Comparison of ENCODE assay signal across 27 mouse cellular contexts in genomic region chr8:85074617-85075016, GRCm38 (mm10). TPM values are rescaled to one million over a fixed set of nuclear protein-coding genes. Genes with fewer than 3 reads are reported as not detected.
DNase-seq lines count a peak whose midpoint lies in the region; ATAC-seq lines count a peak whose summit lies in the region.
"Had no signal": no experiment of that assay in that cellular context is flagged by ENCODE, and none has a peak within 500 bp of the region (broad histone marks: within the 10 kb centered on the region; RNA-seq: fewer than 3 reads in every experiment).

No protein-coding gene starts in this region.

- H3K9ac ChIP-seq in heart, embryonic 12.5 days, result 0 out of 2 replicates have a peak overlapping the region, but pooled peaks have one; percentile 8
- no peak overlapping the region for H3K9ac ChIP-seq in midbrain, embryonic 11.5 days (ENCODE audit: low read length)
- H3K9ac ChIP-seq in liver, embryonic 16.5 days (ENCODE audit: low read depth, low read length), result no peak overlapping the region
- H3K9ac ChIP-seq: forebrain, embryonic 15.5 days; heart, embryonic 13.5 days; hindbrain, embryonic 12.5 days; hindbrain, embryonic 15.5 days had no signal

- H3K9me3 ChIP-seq in heart, embryonic 12.5 days (replicated peaks), result no peaks in the 10 kb centered on the region
- no peaks in the 10 kb centered on the region for H3K9me3 ChIP-seq in midbrain, embryonic 11.5 days (ENCODE audit: control insufficient read depth, low read length)
- no peaks in the 10 kb centered on the region for H3K9me3 ChIP-seq in midbrain, embryonic 10.5 days (replicated peaks)
- no peaks in the 10 kb centered on the region for H3K9me3 ChIP-seq in liver, embryonic 16.5 days (replicated peaks; ENCODE audit: control insufficient read depth, low read length)
- H3K9me3 ChIP-seq: forebrain, embryonic 10.5 days; forebrain, embryonic 15.5 days; heart, embryonic 13.5 days; hindbrain, embryonic 12.5 days; hindbrain, embryonic 15.5 days had no signal

- H3K27me3 ChIP-seq in heart, embryonic 12.5 days (replicated peaks), result no peaks in the 10 kb centered on the region
- no peaks in the 10 kb centered on the region for H3K27me3 ChIP-seq in midbrain, embryonic 11.5 days (ENCODE audit: control insufficient read depth, insufficient read depth, low read length)
- H3K27me3 ChIP-seq in midbrain, embryonic 10.5 days (ENCODE audit: low read depth, poor library complexity, severe bottlenecking), result no peaks in the 10 kb centered on the region
- no peaks in the 10 kb centered on the region for H3K27me3 ChIP-seq in liver, embryonic 16.5 days (ENCODE audit: control insufficient read depth, insufficient read depth, low read depth, low read length)
- H3K27me3 ChIP-seq: forebrain, embryonic 15.5 days; heart, embryonic 13.5 days; hindbrain, embryonic 12.5 days; hindbrain, embryonic 15.5 days had no signal

- H3K4me2 ChIP-seq in heart, embryonic 12.5 days, result no peak overlapping the region
- no peak overlapping the region for H3K4me2 ChIP-seq in midbrain, embryonic 11.5 days
- H3K4me2 ChIP-seq in liver, embryonic 16.5 days (ENCODE audit: low read depth, low read length), result no peak overlapping the region
- H3K4me2 ChIP-seq: forebrain, embryonic 15.5 days; heart, embryonic 13.5 days; hindbrain, embryonic 12.5 days; hindbrain, embryonic 15.5 days had no signal

- no peak for ATAC-seq in heart, embryonic 12.5 days (ENCODE audit: insufficient number of reproducible peaks, low FRiP score)
- ATAC-seq in midbrain, embryonic 11.5 days (ENCODE audit: low FRiP score), result no peak
- no peak for ATAC-seq in liver, embryonic 16.5 days (ENCODE audit: low read depth)
- no peak for ATAC-seq in inflammation-experienced regulatory T-cells, adult 6 months
- ATAC-seq: CD4-positive, CD25-positive, alpha-beta regulatory T cell, adult 4 months; forebrain, embryonic 15.5 days had no signal

- no peak overlapping the region for H3K4me3 ChIP-seq in heart, embryonic 12.5 days
- no peak overlapping the region for H3K4me3 ChIP-seq in midbrain, embryonic 11.5 days (ENCODE audit: low read depth, low read length)
- H3K4me3 ChIP-seq in midbrain, embryonic 10.5 days, result no peak overlapping the region
- H3K4me3 ChIP-seq in liver, embryonic 16.5 days (ENCODE audit: low read depth, low read length), result no peak overlapping the region
- H3K4me3 ChIP-seq: forebrain, embryonic 10.5 days; forebrain, embryonic 15.5 days; heart, embryonic 13.5 days; hindbrain, embryonic 12.5 days; hindbrain, embryonic 15.5 days had no signal

- H3K36me3 ChIP-seq in heart, embryonic 12.5 days, result peaks cover 51% of the 10 kb centered on the region
- peaks cover 16% of the 10 kb centered on the region for H3K36me3 ChIP-seq in midbrain, embryonic 11.5 days (ENCODE audit: control insufficient read depth, insufficient read depth, low read length)
- H3K36me3 ChIP-seq in midbrain, embryonic 10.5 days, result peaks cover 62% of the 10 kb centered on the region
- peaks cover 21% of the 10 kb centered on the region for H3K36me3 ChIP-seq in liver, embryonic 16.5 days (ENCODE audit: control insufficient read depth, insufficient read depth)

- no peak overlapping the region for H3K27ac ChIP-seq in heart, embryonic 12.5 days (ENCODE audit: poor library complexity, severe bottlenecking)
- no peak overlapping the region for H3K27ac ChIP-seq in midbrain, embryonic 11.5 days (ENCODE audit: low read depth, low read length)
- no peak overlapping the region for H3K27ac ChIP-seq in midbrain, embryonic 10.5 days (replicated peaks)
- H3K27ac ChIP-seq in liver, embryonic 16.5 days (ENCODE audit: low read length), result peak overlapping the region; percentile 13
- H3K27ac ChIP-seq: forebrain, embryonic 10.5 days; forebrain, embryonic 15.5 days; heart, embryonic 13.5 days; hindbrain, embryonic 12.5 days; hindbrain, embryonic 15.5 days had no signal

- peaks cover 28% of the 10 kb centered on the region for H3K4me1 ChIP-seq in heart, embryonic 12.5 days (replicated peaks)
- H3K4me1 ChIP-seq in midbrain, embryonic 11.5 days (ENCODE audit: control insufficient read depth, insufficient read depth, low read length), result peaks cover 11% of the 10 kb centered on the region
- peaks cover 34% of the 10 kb centered on the region for H3K4me1 ChIP-seq in midbrain, embryonic 10.5 days
- peaks cover 51% of the 10 kb centered on the region for H3K4me1 ChIP-seq in liver, embryonic 16.5 days (ENCODE audit: control insufficient read depth, low read depth, low read length)

- WGBS in heart, embryonic 12.5 days, result 92% methylated on average over 10 of the region's 10 CpGs
- WGBS in midbrain, embryonic 11.5 days, result 94% methylated on average over 10 of the region's 10 CpGs
- 93% methylated on average over 10 of the region's 10 CpGs for WGBS in midbrain, embryonic 10.5 days
- 84% methylated on average over 10 of the region's 10 CpGs for WGBS in liver, embryonic 16.5 days (ENCODE audit: insufficient replicate concordance)

- DNase-seq in heart, postnatal 4 days, result no peak
- DNase-seq in midbrain, embryonic 11.5 days (ENCODE audit: low spot score, missing footprints), result peak; percentile 33
- no peak for DNase-seq in midbrain, embryonic 10.5 days (ENCODE audit: low spot score)
- DNase-seq: adrenal gland, adult 2 months; adrenal gland, postnatal 14 days; cerebellum, adult 11 months; cerebellum, adult 8-10 months; cerebellum, postnatal 14 days; gastrocnemius, postnatal 25 days; heart, adult 18-20 months; heart, postnatal 14 days had no signal

RNA-seq across cellular contexts. Expression of gene Dhps, which starts 3.1 kb away (rescaled TPM):
- 50.4 and 60.9 TPM in 2 replicates for polyA plus RNA-seq in heart, embryonic 12.5 days (2016; fragmentation: Nextera tagmentation; extraction: Ambion mirVana)
- total RNA-seq in heart, postnatal 4 days (2021), result 10 to 100 TPM; 40.0 to 40.5 TPM
- 65.5 and 66.8 TPM in 2 replicates for polyA plus RNA-seq in midbrain, embryonic 11.5 days (2014; fragmentation: Nextera tagmentation; extraction: Ambion mirVana)
- 70.8 and 71.8 TPM in 2 replicates for polyA plus RNA-seq in midbrain, embryonic 10.5 days (2016; fragmentation: Nextera tagmentation; extraction: Ambion mirVana)
- polyA plus RNA-seq in liver, embryonic 16.5 days (2015; fragmentation: Nextera tagmentation; extraction: Ambion mirVana), result 23.5 and 25.7 TPM in 2 replicates
- polyA plus RNA-seq in inflammation-experienced regulatory T-cells, adult 6 months (2017; shearing (Covaris generic)), result 10 to 100 TPM; 29.3 to 40.4 (median 39.3) TPM

RNA-seq across cellular contexts. Expression of gene Wdr83os, which starts 5.9 kb away (rescaled TPM):
- 107 and 109 TPM in 2 replicates for polyA plus RNA-seq in heart, embryonic 12.5 days (2016; fragmentation: Nextera tagmentation; extraction: Ambion mirVana)
- 10 to 100 TPM; 52.4 to 61.0 TPM for total RNA-seq in heart, postnatal 4 days (2021)
- 120 and 135 TPM in 2 replicates for polyA plus RNA-seq in midbrain, embryonic 11.5 days (2014; fragmentation: Nextera tagmentation; extraction: Ambion mirVana)
- 133 and 142 TPM in 2 replicates for polyA plus RNA-seq in midbrain, embryonic 10.5 days (2016; fragmentation: Nextera tagmentation; extraction: Ambion mirVana)
- 56.0 and 58.2 TPM in 2 replicates for polyA plus RNA-seq in liver, embryonic 16.5 days (2015; fragmentation: Nextera tagmentation; extraction: Ambion mirVana)
- polyA plus RNA-seq in inflammation-experienced regulatory T-cells, adult 6 months (2017; shearing (Covaris generic)), result 100 to 1,000 TPM; 114 to 166 (median 129) TPM

RNA-seq across cellular contexts. Expression of gene Wdr83, which starts 6.5 kb away (rescaled TPM):
- 31.7 and 33.2 TPM in 2 replicates for polyA plus RNA-seq in heart, embryonic 12.5 days (2016; fragmentation: Nextera tagmentation; extraction: Ambion mirVana)
- 10 to 100 TPM; 22.7 to 28.9 TPM for total RNA-seq in heart, postnatal 4 days (2021)
- polyA plus RNA-seq in midbrain, embryonic 11.5 days (2014; fragmentation: Nextera tagmentation; extraction: Ambion mirVana), result 54.3 and 56.1 TPM in 2 replicates
- polyA plus RNA-seq in midbrain, embryonic 10.5 days (2016; fragmentation: Nextera tagmentation; extraction: Ambion mirVana), result 61.2 and 70.6 TPM in 2 replicates
- polyA plus RNA-seq in liver, embryonic 16.5 days (2015; fragmentation: Nextera tagmentation; extraction: Ambion mirVana), result 22.0 and 23.6 TPM in 2 replicates
- polyA plus RNA-seq in inflammation-experienced regulatory T-cells, adult 6 months (2017; shearing (Covaris generic)), result 10 to 100 TPM; 34.8 to 44.2 (median 38.5) TPM

RNA-seq across cellular contexts. Expression of gene Gm5741, which starts 6.8 kb away (rescaled TPM):
- polyA plus RNA-seq in heart, embryonic 12.5 days (2016; fragmentation: Nextera tagmentation; extraction: Ambion mirVana), result not detected in 2 replicates
- not detected for total RNA-seq in heart, postnatal 4 days (2021)
- polyA plus RNA-seq in midbrain, embryonic 11.5 days (2014; fragmentation: Nextera tagmentation; extraction: Ambion mirVana), result 0.53 TPM in 1 of 2 replicates, not detected in the other
- polyA plus RNA-seq in midbrain, embryonic 10.5 days (2016; fragmentation: Nextera tagmentation; extraction: Ambion mirVana), result 0.91 and 1.1 TPM in 2 replicates
- not detected in 2 replicates for polyA plus RNA-seq in liver, embryonic 16.5 days (2015; fragmentation: Nextera tagmentation; extraction: Ambion mirVana)
- polyA plus RNA-seq in inflammation-experienced regulatory T-cells, adult 6 months (2017; shearing (Covaris generic)), result 1 to 10 TPM in 2 of 3 experiments, not detected in 1; 1.9 to 3.3 TPM
- total RNA-seq: adrenal gland, adult 2 months; adrenal gland, postnatal 14 days; adrenal gland, postnatal 4 days; gastrocnemius, adult 8-10 months; gastrocnemius, postnatal 25 days; heart, adult 18-20 months; heart, postnatal 14 days; hematopoietic stem cell, adult 5-6 weeks; MEL had no signal
- polyA plus RNA-seq: adrenal gland, adult 2 months; C2C12; embryonic facial prominence, embryonic 11.5 days; forebrain, embryonic 10.5 days; heart, embryonic 16.5 days had no signal

RNA-seq across cellular contexts. Expression of gene Man2b1, which starts 8.5 kb away (rescaled TPM):
- 33.2 and 34.8 TPM in 2 replicates for polyA plus RNA-seq in heart, embryonic 12.5 days (2016; fragmentation: Nextera tagmentation; extraction: Ambion mirVana)
- 10 to 100 TPM; 26.5 to 29.9 TPM for total RNA-seq in heart, postnatal 4 days (2021)
- 15.7 and 16.9 TPM in 2 replicates for polyA plus RNA-seq in midbrain, embryonic 11.5 days (2014; fragmentation: Nextera tagmentation; extraction: Ambion mirVana)
- 23.5 and 23.7 TPM in 2 replicates for polyA plus RNA-seq in midbrain, embryonic 10.5 days (2016; fragmentation: Nextera tagmentation; extraction: Ambion mirVana)
- 38.7 and 44.4 TPM in 2 replicates for polyA plus RNA-seq in liver, embryonic 16.5 days (2015; fragmentation: Nextera tagmentation; extraction: Ambion mirVana)
- 10 to 100 TPM; 80.8 to 94.7 (median 83.8) TPM for polyA plus RNA-seq in inflammation-experienced regulatory T-cells, adult 6 months (2017; shearing (Covaris generic))
